Mouse (Mus musculus): Measurements from ENCODE around the gene Lrrc4c. TPM values are rescaled to one million over a fixed set of nuclear protein-coding genes. Genes with fewer than 3 reads are reported as not detected.

Lrrc4c gene
- total RNA-seq, 2 experiments from 2014 or later: 127 to 128 TPM

- intact Hi-C loops (cut with DNase I): no loop called here
- DNase-seq (ENCODE audit: low spot score in 2 of 2): no peak
Measured at GRCm38 (mm10) chr2:97124246-97124645, 806.3 kb downstream of the Lrrc4c start.

DNA sequence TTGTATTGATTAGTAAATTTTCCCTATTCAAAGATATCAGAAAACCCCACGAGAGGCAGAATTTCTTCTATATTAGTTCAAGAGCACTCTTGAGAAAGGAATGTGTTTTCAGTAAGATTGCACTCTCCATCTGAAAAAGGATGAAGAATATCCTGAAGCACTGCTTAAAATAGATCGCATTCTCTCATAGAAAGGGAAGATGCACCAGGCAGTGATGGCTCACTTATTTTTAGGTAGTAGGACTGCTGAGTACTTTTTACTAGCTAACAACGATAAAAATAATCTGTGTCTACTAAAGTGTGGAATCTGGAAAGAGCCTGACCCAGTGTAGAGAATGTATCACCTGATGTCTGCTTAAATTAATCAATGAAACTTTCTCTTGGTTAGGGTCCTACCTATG, 820.5 kb downstream of the Lrrc4c start:
- intact Hi-C loops (cut with DNase I): no loop called here
- DNase-seq (ENCODE audit: low spot score in 2 of 2): no peak

GRCm38 (mm10) chr2:97151626-97152194, 833.7 kb downstream of the Lrrc4c start:
- intact Hi-C loops (cut with DNase I): no loop called here
- peak in 1 of 2 experiments; percentile 17 for DNase-seq (ENCODE audit: low spot score in 2 of 2)

- intact Hi-C loops (cut with DNase I): no loop called here
- DNase-seq (ENCODE audit: low spot score in 2 of 2): no peak
Measured at GRCm38 (mm10) chr2:97165745-97166144, 847.8 kb downstream of the Lrrc4c start.

DNA sequence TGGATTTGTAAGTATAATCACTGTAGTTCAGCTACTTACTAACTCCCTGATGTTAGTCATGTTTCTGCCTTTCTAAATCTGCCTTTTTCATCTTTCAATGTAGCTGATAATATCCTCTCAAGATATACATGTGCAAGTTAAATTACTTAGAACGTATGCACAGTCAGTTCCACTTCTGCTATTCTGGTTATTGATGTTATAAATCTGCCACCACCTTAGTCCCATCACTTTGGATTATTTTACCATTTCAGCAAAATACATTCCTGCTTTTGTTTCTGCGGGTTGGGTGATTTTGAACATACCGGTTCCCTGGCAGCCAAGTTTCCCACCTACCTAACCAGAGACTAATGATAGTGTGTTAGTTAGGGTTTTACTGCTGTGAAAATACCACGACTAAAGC, 860.4 kb downstream of the Lrrc4c start:
- intact Hi-C loops (cut with DNase I): no loop called here
- DNase-seq (ENCODE audit: low spot score in 2 of 2): no peak

DNA sequence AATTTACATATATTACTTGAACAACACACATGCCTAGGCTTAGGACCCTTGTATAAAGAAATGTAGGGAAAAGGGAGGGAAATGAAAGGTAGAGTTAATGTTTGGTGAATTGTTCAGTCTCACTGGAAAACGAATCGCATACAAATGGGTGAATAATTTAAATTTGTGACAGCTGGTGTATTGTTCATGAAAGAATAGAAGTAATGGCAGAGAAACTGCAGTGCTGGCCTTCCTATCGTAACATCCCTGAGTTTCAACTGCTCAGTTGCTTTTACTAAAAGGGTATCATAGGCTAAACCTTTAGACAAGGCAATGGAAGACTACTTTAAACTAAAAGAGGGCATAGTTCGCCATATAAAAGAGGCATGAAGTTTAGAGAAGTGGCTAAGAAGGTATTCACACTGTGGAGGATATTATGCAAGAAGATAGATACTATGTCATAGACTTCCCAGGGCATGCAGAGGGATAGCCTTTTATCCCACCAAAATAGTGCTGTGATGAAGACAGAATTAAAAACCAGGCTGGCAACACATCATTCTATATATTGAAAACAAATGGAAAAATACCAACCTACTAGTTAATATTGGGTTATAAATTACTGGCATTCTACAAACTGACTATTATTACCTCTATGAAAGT, 879.1 kb downstream of the Lrrc4c start:
- DNase-seq (ENCODE audit: low spot score in 2 of 2): no peak

DNA sequence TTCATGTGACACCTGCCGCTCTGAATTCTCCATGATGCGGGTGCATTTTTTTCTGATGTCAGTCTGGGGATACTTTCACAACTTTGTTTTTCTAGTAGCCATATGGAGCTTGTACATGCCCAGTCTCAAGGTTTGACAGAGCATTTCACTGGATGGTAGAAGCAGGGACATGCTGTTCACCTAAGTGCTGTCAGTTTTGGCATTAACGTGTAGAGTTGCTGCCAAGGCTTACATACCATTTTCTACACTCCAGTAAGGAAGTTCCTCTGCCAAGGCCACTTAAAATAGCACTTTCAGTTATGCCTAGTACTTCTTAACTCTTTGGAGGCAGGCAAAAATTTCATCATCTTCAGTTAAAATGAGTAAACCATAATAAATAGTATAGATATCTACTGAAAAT, 915.0 kb downstream of the Lrrc4c start:
- intact Hi-C loops (cut with DNase I): no loop called here
- peak; percentile 24 to 75 for DNase-seq (ENCODE audit: low spot score in 2 of 2)

More for the DNA sequence above, 879.1 kb downstream of the Lrrc4c start:
- intact Hi-C loops (cut with DNase I): no loop called here

- intact Hi-C loops (cut with DNase I): no loop called here
- DNase-seq (ENCODE audit: low spot score in 2 of 2): no peak
Measured at GRCm38 (mm10) chr2:97234074-97234473, 916.1 kb downstream of the Lrrc4c start.

- intact Hi-C loops (cut with DNase I): no loop called here
- no peak for DNase-seq (ENCODE audit: low spot score in 2 of 2)
Measured at GRCm38 (mm10) chr2:97274651-97275050, 956.7 kb downstream of the Lrrc4c start.

- intact Hi-C loops (cut with DNase I): no loop called here
- no peak for DNase-seq (ENCODE audit: low spot score in 2 of 2)
Measured at GRCm38 (mm10) chr2:97284986-97285385, 967.0 kb downstream of the Lrrc4c start.

GRCm38 (mm10) chr2:97294216-97294615, 976.2 kb downstream of the Lrrc4c start:
- intact Hi-C loops (cut with DNase I): no loop called here
- DNase-seq (ENCODE audit: low spot score in 2 of 2): no peak

DNA sequence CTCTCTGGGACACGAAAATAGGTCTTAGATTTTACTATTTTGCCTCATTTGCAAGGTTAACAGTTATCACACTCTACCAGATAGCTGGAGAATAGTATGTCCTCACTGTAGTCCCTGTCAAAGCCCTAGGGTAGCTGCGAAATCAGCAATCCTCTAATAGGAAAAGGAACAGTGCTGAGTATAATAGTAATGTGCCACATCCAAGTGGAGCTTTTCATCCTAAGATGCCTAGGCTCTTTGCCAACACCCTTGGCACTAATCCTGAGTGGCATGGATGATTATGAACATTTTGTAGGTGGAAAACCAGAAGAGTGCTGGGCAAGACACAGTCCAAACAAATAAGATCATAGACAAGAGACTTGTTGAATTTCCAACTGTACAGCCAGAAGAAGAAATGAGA, 981.7 kb downstream of the Lrrc4c start:
- intact Hi-C loops (cut with DNase I): no loop called here
- peak in 1 of 2 experiments; percentile 22 for DNase-seq (ENCODE audit: low spot score in 2 of 2)

DNA sequence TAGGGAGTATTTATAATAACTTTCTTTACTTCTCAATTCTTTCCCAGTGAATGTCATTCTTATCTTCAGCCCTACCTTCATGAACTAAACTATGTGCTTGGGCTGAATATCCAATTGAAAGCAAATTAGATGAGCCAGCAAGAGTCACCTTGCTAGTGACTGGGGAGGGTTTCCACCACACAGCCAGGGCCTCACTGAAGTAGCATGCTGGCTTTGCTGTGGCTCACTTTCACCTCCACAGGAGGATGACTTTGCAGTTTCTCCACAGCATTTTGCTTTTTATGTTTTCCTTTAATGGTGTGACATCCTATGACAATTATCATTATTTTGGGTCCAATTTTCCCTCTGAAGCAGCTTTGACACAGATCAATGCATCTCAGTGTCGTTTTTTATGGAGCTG, 1000.0 kb downstream of the Lrrc4c start:
- intact Hi-C loops (cut with DNase I): no loop called here
- no peak for DNase-seq (ENCODE audit: low spot score in 2 of 2)

GRCm38 (mm10) chr2:97318536-97318935, 1000.6 kb downstream of the Lrrc4c start:
- intact Hi-C loops (cut with DNase I): no loop called here

DNA sequence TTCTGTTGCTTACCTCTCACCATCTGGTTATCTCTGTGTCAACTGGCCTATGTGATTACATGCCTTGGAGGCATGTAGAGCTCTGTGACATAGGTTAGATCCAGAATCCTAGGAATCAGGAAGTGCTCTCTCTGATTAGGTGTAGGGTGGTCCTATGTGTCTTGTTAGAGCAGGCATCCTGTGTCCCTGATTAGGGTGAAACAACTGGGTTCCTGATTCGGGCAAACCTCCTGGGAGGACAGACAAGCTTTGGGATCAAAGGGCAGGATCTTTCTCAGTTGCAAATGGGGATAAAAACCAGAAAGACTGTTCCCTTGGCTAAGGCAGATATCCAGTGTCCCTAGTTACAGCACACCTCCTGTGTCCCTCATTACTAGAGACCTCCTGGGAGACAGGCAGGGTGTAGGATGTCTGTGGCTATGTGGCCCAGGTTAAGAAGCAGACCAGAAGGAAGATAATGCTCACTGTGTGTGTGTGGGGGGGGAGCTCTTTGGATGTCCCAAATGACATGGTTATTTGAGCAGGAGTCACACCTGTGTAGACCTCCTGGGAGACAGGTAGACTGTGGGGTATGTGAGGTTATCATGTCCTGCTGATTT, 1014.2 kb downstream of the Lrrc4c start:
- DNase-seq (ENCODE audit: low spot score in 2 of 2): no peak
- intact Hi-C loops (cut with DNase I): no loop called here

More at GRCm38 (mm10) chr2:97318536-97318935, 1000.6 kb downstream of the Lrrc4c start:
- DNase-seq (ENCODE audit: low spot score in 2 of 2): no peak

DNA sequence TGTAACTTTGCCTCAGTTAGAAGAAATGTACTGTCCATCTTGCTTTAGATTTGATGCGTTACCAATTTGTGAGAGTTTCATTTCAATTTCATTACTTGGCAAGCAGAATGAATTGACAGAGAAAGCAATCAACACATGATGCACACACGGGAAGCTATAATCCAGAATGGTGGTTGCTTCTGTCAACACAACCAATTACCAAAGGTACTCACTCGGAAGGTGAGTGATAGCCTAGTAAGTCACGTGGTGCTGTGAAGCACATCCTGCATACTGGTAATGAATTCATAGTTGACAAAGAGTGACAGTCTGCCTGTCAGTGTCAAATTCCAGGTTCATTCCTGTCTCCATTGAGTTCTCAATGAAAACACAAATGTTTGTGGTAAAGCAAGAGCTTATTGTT, 1021.7 kb downstream of the Lrrc4c start:
- no peak for DNase-seq (ENCODE audit: low spot score in 2 of 2)

GRCm38 (mm10) chr2:97361235-97361634, 1043.3 kb downstream of the Lrrc4c start:
- intact Hi-C loops (cut with DNase I): no loop called here
- DNase-seq (ENCODE audit: low spot score in 2 of 2): no peak

More for the DNA sequence above, 1021.7 kb downstream of the Lrrc4c start:
- intact Hi-C loops (cut with DNase I): no loop called here

- intact Hi-C loops (cut with DNase I): no loop called here
- DNase-seq (ENCODE audit: low spot score in 2 of 2): peak; percentile 6 to 25
Measured at GRCm38 (mm10) chr2:97369978-97370377, 1052.0 kb downstream of the Lrrc4c start.

DNA sequence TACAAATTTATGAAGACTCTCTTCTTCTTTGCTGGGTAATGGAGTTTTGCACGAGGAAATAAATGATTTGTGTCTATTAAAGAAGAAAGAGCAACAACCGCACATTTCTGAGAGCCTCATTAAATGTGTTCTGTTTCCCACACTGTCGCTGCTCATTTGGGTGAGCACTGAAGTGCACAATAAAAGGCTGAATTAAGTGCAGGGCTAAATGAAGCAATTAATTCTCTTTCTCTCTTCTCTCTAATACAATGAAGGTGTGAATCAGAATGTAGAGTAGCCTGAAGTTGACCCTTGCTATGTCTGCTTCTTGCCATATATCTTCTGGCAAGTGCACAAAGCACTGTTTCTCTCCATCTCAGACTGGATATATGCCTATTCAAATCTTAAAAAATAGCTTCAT, 1073.5 kb downstream of the Lrrc4c start:
- intact Hi-C loops (cut with DNase I): no loop called here
- DNase-seq (ENCODE audit: low spot score in 2 of 2): no peak

- no peak for DNase-seq (ENCODE audit: low spot score in 2 of 2)
- intact Hi-C loops (cut with DNase I): no loop called here
Measured at GRCm38 (mm10) chr2:97391876-97392275, 1073.9 kb downstream of the Lrrc4c start.

DNA sequence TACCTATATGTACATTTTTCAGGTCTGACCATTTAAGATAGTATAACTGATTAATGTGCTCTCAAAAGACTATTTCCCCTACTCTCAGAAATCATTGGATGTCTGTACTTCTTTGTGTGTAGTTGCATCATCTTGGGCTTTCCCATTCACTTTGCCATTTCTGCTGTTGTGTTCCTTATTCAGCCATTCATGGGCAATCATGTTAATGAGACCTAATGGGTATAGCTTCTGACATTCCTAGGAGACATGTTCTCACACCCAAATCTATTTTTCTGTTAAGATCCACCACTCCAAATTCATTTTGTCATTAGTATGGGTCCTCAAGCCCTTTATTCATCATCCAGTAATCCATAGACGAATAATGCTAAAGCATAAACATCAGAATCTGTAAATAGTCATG, 1095.1 kb downstream of the Lrrc4c start:
- intact Hi-C loops (cut with DNase I): no loop called here

More for the DNA sequence above, 1095.1 kb downstream of the Lrrc4c start:
- no peak for DNase-seq (ENCODE audit: low spot score in 2 of 2)

All from left cerebral cortex, postnatal 14 days (tissue).